Mouse (Mus musculus): ENCODE measurements at regions not wholly inside any gene's neighbourhood (a gene's known extent, or its start where the extent isn't known, plus 50 kb on each side); places are given as distances from the start of the nearest gene placed in this dataset.

DNA sequence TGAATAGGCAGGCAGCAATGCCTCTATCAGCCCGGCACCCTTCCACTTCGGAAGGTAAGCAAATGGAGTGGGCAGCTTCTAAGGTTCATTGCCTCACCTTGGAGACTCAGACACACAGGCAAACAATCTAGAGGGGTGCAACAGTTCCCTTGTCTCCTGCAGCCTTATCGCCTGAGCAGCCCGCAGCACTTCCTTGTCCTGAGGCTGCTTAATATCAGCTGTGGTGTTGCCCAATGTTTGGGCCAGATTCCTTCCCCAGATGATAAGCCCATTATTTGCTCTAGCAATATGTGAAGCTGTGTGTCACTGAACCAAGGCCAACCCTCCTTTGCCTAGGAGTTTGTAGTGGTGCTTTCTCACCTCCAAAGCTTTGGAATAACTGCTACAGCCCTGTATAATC, 58.8 kb upstream of the Gpr141 start:
- Histone ChIP-seq H3K4me3 (replicated peaks) (no peak overlapping the region), H3K27ac (no peak overlapping the region), H3K9me3 (no peaks in the 10 kb centered on the region), H3K36me3 (no peaks in the 10 kb centered on the region), H3K4me2 (no peak overlapping the region), H3K9ac (replicated peaks) (no peak overlapping the region), H3K27me3 (no peaks in the 10 kb centered on the region), H3K4me1 (replicated peaks) (no peaks in the 10 kb centered on the region)
- no peak for ATAC-seq (ENCODE audit: insufficient number of reproducible peaks, insufficient read depth, low FRiP score, low TSS enrichment, low read depth)
- WGBS, result 89% methylated on average over 4 of the region's 4 CpGs

GRCm38 (mm10) chr13:19881772-19882171, 57.7 kb upstream of the Gpr141 start:
- Histone ChIP-seq H3K27ac (no peak overlapping the region), H3K4me3 (replicated peaks) (no peak overlapping the region), H3K36me3 (no peaks in the 10 kb centered on the region), H3K9ac (replicated peaks) (no peak overlapping the region), H3K4me2 (no peak overlapping the region), H3K9me3 (no peaks in the 10 kb centered on the region), H3K4me1 (replicated peaks) (no peaks in the 10 kb centered on the region), H3K27me3 (no peaks in the 10 kb centered on the region)
- no peak for ATAC-seq (ENCODE audit: insufficient number of reproducible peaks, insufficient read depth, low FRiP score, low TSS enrichment, low read depth)
- WGBS, result 89% methylated on average over 5 of the region's 5 CpGs

- H3K9ac ChIP-seq (replicated peaks), result no peak overlapping the region
- H3K9me3 ChIP-seq, result no peaks in the 10 kb centered on the region
- WGBS, result 83% methylated on average over 7 of the region's 7 CpGs
- no peak overlapping the region for H3K4me2 ChIP-seq
- H3K36me3 ChIP-seq, result no peaks in the 10 kb centered on the region
- H3K27me3 ChIP-seq, result no peaks in the 10 kb centered on the region
- H3K4me1 ChIP-seq (replicated peaks), result no peaks in the 10 kb centered on the region
- no peak overlapping the region for H3K27ac ChIP-seq
- no peak overlapping the region for H3K4me3 ChIP-seq (replicated peaks)
- no peak for ATAC-seq (ENCODE audit: insufficient number of reproducible peaks, insufficient read depth, low FRiP score, low TSS enrichment, low read depth)
Observed at GRCm38 (mm10) chr13:19874621-19875249, 50.7 kb upstream of the Gpr141 start.
